Mouse (Mus musculus) kidney, postnatal 25 days (tissue): Measurements from ENCODE around the gene Pogz.

Experiments
- DNase-seq, 2 experiments: peaks; one replicate each; pipeline ENCODE4 v3.0.0; 2021; ENCODE audit warnings: mixed read lengths in 2 of 2

Pogz gene

GRCm38 (mm10) chr3:94837183-94837890 lies at the start of gene Pogz:
Gene Pogz, plus strand, starts transcription at chr3:94837567.
- DNase-seq = peak; percentile 97 to 99

- DNase-seq = no peak
These were observed 48.3 kb upstream of the Pogz start for GRCm38 (mm10) chr3:94789071-94789470.

DNA sequence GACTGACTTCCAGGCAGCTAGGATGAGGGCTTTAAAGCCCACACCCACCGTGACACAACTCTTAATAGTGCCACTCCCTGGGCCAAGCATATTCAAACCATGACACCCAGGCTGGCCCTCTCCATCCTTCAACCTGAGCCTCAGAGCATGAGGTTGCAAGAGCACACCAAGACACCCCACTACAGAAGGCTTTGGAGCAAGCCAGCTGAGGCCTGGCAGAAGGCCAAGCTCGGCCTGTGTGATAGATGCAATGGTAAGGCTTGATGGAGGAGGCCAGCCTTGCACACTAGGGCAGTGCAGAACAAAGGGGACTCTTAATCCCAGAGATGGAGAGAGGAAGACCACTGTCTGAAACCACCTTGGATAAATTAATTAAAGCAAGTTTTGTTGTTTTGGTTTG lies 47.9 kb upstream of the Pogz start:
- peak in 1 of 2 experiments; percentile 29 for DNase-seq

- DNase-seq = no peak
These were observed 45.1 kb upstream of the Pogz start for GRCm38 (mm10) chr3:94792258-94792657.

GRCm38 (mm10) chr3:94793672-94794071 lies 43.7 kb upstream of the Pogz start:
- DNase-seq = no peak

DNA sequence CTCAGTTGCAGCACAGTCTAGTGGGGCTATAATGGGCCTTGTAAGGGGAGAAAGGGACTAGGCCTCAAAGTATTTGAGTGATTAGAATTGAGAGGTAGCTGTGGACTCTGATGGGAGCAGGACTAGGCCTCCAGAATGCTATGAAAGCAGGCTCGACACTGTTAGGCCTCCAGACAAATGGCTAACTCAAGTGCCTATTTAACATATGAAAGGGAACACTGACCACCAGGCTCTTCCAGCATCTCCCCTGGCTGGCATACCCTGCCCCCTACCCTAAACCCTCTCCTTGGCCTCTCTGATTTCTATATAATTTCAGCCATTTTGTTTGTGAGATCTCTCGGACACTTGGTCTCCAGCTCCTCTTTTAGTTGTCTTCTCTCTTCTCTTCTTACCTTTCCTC lies 43.0 kb upstream of the Pogz start:
- DNase-seq = no peak

DNA sequence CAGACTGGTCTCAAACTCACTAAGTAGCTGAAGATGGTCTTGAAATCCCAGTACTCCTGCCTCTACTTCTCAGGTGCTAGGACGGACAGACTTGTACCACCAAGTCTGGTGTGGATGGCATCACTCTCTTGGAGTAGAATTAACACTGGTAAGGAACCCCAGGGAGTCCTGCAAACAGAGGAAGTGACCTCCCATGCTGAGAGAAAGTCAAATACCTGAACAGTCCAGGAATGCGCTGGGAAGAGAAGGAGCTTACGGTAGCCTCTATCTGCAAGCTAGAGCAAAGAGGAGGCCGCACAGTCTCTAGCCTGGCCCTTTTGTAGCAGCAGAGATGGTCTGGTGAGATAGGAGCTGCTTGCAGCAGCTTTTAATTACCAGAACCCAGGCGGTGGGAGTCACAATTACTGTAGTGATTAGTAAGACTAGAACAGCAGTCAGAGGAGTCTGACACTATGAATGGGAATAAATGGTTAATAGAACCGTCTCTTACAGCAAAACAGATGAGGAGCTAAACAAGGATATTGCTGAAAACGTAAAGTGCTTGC lies 41.7 kb upstream of the Pogz start:
- DNase-seq = no peak

DNA sequence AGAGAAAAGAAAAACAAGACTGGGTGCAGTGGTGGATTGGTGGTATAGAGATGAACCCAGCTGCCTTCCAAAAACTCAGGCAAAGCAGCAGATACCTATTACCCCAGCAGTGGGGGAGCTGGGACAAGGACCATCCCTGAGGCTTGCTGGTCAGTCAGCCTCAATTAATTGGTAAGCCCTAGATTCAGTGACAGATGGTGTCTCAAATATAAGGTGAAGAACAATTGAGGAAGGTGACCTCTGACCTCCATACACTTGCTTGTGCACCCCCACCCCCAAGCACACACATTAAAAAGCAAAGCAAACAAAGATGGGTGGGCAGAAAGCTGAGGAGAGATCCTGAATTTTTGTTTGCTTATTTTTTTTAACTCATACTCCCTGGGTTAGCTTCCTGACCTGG lies 41.2 kb upstream of the Pogz start:
- DNase-seq = no peak

DNA sequence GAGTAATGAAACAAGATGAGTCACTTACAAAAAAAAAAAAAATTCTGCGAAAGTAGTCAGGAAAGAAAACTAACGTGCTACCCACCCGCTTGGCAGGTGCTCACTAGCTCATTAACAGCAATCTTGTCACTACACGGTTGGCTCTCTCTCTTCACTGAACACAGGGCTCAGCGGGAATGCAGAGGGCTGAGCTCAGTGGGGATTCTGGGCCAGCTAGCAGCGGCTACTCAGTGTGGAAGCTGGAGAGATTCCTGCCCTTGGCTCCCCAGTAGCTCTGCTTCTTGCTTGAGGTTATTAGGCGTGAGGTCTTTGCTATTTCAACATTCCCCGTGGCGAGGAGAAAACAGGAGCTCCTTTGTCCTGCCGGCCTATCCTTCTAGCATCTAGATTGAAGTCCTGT lies 33.2 kb upstream of the Pogz start:
- no peak for DNase-seq

DNA sequence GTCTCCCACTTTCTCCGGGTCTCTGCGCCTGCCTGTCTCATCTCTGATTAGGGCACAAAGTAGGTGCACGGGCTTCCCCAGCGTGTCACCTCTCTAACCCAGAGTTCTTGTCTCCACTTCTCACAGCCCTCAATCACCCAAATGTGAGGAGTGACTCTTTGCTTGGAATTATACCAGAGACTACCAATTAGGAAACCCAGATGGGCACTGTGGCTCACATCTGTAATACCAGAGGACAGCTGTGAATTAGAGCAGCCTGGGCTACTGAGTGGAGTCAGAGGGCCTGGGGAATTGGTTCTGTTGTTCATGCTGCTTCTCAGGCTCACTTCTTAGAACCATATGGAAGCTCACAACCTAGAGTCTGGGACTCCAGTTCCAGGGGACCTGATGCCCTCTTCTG lies 32.4 kb upstream of the Pogz start:
- no peak for DNase-seq

- no peak for DNase-seq
These were observed 29.1 kb upstream of the Pogz start for GRCm38 (mm10) chr3:94808296-94808695.

DNA sequence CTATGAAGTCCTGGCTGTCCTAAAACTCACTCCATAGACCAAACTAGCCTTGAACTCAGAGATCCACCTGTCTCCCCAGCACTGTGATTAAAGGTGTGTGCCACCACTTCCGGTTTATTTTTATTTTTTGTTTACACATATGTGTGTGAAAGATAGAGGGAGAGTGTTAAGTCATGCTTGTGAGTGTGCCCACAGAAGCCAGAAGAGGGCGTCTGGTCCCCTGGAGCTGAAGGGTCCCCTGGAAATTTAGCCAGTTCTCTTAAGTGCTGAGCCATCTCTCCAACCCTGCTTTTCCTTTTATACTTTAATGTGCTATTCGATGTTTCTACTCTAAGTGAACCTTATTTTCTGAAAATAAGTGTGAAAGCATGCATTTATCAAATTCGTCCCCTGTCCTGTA lies 25.7 kb upstream of the Pogz start:
- peak; percentile 50 to 62 for DNase-seq

DNA sequence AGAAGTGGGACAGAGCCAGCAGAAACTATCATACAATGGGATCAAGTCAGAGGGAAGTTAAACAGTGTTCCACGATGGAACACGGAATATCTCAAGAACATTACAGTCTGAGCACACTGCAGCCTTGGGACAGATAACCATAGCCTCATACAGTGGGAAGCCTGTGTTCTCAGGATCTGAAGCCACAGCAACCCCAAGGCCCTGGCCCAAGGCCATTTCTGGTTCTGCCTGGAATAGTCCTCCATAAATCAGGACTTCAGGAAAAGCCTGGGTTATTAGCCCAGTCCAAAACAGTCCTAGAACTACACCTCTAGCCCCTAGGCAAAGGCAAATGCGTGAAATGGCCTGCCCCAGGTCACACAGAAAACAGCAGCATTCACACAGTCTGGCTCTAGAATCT lies 23.7 kb upstream of the Pogz start:
- no peak for DNase-seq

DNA sequence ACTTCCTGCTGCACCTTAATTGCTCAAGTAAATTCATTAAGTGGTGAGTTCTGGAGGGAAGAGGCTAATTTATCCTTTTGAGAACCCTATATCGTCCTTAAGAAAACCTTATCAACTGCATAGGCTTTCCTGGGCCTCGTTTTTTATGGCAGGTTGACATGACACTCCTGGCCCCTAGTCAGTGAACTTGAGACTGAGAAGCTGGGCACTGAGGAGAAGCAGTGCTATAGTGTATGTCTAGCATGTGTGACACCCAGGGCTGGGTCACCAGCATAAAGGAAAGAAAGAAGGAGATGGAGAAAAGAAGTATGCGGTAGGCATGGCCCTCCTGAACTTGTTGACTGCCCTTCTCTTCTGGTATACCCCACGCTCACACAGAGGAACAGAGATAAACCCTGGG lies 23.3 kb upstream of the Pogz start:
- DNase-seq = no peak

GRCm38 (mm10) chr3:94814663-94815062 lies 22.7 kb upstream of the Pogz start:
- DNase-seq = no peak

GRCm38 (mm10) chr3:94815603-94816002 lies 21.8 kb upstream of the Pogz start:
- DNase-seq = no peak

DNA sequence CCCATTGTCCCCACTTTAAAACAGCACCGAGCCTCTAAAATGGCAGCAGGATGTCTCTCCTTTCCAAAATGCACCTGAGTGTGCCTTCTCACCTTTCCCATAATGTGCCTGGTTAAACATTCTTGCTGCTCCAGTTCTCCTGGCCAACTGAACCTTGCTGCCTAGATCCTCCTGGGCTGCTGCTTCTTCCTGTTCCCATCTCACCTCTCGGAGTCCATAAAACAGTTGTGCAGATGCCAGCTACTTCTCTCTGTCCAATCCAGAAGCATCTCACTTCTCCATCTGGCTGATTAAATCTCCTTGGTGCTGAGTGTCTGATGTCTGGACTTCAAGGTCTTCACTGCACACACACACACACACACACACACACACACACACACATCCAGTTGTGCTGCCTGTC lies 19.6 kb upstream of the Pogz start:
- peak; percentile 38 to 67 for DNase-seq

DNA sequence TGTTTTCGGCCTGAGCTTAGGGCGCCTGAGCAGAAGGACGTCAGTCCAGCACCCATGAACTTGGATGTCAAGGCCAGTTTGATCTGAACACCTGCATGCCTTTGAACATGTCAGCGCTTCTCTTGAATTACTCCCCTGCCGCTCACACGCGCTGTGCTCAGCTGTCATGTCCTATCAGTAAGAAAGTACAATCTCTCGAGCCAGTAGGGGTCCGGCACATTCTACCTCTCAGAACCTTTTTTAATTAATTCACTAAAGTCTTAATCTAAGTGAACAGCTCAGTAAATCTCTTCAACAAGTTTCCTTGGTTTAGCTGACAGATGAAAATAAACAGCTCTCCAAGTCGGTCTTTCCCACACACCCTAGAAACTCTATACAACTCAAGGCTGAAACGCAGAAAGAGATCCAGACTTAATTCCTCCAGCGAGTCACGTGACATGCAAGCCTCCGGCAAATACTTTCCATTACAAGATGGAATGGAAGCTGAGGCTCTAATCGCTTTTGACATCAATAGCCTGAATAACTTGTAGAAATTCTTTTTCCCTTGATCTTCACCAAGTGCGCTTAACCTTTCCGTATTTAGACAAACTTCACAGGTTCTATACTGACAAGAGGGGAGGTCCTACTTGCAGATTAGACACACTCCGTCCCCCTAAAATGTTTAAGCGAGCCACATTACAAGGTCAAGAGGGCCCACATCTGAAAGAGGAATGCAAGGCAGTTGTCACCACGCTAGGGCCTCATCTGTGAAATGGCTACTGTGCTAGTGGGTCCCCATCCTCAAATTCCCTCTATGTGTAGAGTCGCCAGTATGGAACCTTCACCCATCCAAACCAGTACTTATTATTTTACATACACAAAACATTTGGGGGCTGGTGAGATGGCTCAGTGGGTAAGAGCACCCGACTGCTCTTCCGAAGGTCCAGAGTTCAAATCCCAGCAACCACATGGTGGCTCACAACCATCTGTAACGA lies 17.6 kb upstream of the Pogz start:
- DNase-seq = peak in 1 of 2 experiments; percentile 30

- peak; percentile 45 to 73 for DNase-seq
These were observed 16.2 kb upstream of the Pogz start for GRCm38 (mm10) chr3:94821008-94821638.

DNA sequence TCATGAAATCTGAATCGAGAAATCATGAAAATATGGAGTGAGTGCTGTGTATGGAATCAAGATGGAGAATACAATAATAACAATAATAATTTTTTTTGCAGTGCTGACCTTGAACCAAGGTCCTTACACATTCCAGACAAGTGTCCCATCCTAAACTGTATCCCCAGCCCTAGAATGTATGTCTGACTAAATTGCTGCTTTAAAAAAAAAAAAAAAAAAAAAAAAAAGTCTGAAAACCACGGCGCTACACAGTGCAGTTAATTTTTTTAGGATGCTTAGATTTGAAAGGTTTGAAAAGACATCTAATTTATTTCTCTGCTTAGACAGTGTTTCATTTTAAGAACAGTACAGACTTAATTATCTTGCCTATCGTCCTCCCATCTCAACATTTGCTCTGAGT lies 15.3 kb upstream of the Pogz start:
- no peak for DNase-seq

DNA sequence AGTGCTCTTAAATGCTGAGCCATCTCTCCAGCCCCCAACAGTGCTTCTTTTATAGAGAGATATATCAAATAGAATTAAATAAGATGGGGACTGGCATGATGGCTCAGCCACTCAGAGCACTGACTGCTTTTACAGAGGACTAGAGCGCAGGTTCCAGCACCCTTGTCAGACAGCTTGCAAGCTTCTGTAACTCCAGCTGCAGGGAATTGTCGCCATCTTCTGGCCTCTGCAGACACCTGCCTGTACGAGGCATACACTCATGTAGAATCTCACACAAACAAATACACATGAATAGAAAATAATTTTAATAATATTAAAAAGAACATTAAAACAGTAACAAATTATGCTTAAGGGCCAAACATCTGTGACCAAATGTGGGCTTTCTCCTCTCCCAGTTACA lies 13.3 kb upstream of the Pogz start:
- no peak for DNase-seq

- no peak for DNase-seq
These were observed 5.3 kb upstream of the Pogz start for GRCm38 (mm10) chr3:94832100-94832499.

DNA sequence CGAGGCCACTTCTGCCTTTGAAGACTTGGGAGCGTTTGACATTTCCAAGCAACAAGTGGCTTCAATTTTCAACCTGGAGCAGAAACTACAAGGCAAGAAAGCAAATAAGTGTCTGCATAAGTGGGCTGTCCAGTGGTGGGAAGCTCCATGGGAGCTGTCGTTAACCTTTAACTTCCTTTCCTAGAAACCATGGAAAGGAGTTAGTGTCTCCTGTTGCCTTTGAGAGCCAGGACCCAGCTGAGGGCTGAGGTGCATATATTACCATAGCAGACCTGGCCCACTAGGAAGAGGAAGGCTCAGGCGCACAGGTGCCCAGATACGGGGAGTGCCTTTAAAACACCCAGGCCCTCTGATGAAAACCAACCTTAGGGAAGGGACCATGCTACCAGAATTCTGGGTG lies 4.7 kb upstream of the Pogz start:
- DNase-seq = peak; percentile 43 to 72
